Mouse (Mus musculus): ENCODE measurements around the gene Usp54. TPM values are rescaled to one million over a fixed set of nuclear protein-coding genes. Genes with fewer than 3 reads are reported as not detected.
"Not testable (repeated sequence)": the region's sequence is repeated elsewhere in the genome, so short reads cannot be mapped to it uniquely, and the experiment has no call there.

Usp54 gene
- total RNA-seq, 2 experiments from 2014 or later, result 12.6 to 16.6 TPM

DNA sequence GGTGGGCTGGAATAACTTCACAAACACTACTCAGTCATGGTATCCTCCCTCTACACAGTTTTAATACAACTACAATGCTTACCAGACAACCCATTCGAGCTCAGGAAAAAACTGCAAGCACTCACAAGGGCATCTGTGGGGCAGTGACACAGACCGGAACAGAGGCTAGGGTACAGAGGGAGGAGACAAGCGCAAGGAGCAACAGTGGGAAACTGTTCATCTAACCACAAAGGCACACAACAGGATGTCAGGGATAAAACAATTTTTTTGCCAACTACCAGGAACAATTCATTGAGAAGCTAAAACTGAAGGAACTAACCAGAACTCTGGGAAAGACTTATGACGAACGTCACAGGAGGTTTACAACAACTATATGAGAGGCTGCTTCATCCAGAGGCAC is 22.7 kb downstream of the Usp54 start:
- intact Hi-C loops (cut with DNase I), result loop anchor here (5.0 kb wide), 1 partner anchor 41 kb away; no protein-coding TSS in a partner anchor
- DNase-seq, result no peak

DNA sequence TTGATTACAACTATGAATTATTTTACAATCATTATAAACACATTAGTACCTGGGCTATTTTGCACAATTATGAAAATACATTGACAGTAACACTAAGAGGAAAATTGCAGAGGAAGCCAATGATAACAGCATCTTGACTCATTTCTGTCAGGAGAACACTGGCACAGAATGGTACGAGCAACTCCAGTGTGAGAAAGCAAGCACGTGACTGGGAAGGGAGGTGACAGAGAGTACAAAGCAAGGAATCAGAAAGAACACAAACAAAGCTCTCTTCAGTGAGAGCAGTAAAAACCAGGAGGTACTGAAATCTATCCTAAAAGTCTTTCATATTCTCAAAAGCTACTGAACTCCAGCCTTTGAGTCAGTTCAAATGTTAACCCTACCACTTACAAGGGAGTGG is 24.4 kb downstream of the Usp54 start:
- DNase-seq, result no peak
- intact Hi-C loops (cut with DNase I), result loop anchor here (5.0 kb wide), 1 partner anchor 39 kb away; no protein-coding TSS in a partner anchor

DNA sequence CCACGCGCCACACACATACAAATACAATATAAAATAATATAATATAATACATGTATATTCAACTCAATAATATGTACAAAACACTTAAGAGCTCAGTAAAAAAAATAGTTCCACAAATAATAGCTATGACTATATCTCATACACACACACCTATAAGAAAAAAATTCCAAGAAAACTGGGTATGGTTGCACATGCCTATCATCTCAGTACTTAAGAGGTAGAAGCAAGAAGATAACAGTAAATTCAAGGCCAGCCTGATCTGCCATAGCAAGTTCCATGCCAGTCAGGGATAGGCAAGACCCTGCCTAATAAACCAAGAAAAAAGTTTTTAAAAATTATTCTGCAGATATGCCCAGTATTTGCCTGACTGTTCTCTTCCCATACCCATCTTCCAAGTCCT is 25.8 kb downstream of the Usp54 start:
- DNase-seq, result no peak
- intact Hi-C loops (cut with DNase I), result loop anchor here (5.0 kb wide), 1 partner anchor 38 kb away; no protein-coding TSS in a partner anchor

DNA sequence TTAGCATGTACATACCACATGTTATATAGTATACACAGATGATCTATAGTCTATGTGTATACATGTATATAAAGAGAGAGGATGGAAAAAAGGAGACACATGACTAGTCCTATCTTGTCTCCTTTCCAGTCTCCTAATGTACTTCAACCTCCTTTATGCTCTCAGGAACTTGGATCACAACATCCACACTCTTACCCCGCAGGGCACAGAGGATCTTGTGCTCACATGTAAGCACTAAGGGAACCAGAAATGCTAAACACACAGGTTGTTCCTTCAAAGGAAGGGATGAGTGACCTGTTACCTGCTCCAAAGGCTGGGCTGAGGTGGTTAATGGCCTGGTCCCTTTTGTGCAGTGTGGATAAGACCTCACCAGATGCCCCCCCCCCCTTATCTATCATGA is 28.0 kb downstream of the Usp54 start:
- intact Hi-C loops (cut with DNase I), result no loop called here
- DNase-seq, result no peak

DNA sequence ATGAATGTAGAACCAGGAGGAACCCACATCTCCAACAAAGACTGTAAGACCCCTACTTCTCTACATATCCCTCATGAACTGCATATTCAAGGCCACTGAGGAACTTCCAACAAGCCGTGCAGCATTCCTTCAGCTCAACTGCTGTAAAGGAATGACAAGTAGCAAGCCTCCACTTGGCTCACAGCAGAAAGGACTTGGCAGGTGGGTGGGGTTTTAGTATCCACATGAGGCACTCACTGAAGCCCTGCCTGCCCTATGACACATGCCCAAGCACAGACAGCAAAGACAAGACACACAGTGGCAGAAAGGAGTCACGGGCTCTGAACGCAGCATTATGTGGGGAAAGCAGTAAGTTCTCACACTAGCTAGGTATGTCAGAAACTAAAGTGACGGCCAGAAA is 30.7 kb downstream of the Usp54 start:
- intact Hi-C loops (cut with DNase I), result no loop called here
- peak; percentile 46 to 68 for DNase-seq

DNA sequence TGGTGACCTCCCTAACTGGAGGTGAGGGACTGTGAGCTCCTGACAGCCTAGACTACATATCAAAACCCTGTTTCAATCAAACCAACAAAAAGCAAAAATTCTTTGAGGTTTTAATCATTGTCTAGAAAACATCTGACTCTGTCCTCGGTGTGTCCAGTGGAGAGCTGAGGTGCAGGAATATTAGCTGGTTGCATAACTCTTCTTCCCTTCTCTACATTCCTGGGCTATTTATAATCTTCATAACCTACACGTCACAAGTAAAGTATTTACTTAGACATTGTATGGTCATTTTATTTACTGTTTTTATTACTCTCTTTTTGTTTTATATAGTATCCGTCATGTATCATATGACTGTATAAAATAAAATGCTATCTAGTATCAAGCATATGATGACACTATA is 31.3 kb downstream of the Usp54 start:
- no peak for DNase-seq
- intact Hi-C loops (cut with DNase I), result no loop called here

DNA sequence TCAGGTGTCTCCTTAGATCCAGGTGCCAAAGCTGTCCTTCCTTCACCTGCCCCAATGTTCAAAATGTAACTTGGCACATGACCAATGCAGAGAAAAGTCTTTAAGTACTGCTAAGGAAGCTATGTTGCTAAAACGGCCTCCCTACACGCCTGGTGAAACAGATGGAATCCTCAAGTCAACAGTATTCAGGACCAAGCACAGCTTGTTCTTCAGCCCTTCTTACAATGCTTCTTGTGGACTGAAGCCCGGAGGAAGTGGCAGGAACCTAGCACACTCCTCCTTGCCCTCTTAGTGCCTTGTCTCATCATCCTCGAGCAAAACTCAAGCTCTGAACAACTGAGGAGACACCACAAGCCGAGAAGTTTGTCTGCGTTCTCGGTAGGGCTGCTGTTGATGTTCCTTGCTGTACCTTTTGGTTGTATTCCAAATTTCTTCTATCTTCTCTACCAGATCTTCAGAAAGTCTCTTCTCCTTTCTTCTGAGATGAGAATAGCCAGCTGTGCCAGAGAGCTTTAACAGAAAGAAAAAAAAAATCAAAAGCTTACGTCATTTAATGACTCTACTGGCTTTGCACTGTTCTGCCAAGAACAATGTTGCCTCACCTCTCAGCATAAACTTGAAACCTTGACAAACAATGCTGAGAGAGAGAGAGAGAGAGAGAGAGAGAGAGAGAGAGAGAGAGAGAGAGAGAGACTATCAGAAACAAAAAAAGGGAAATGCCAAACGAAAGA is 33.3 kb downstream of the Usp54 start:
- DNase-seq, result peak in 1 of 2 experiments; percentile 16

DNA sequence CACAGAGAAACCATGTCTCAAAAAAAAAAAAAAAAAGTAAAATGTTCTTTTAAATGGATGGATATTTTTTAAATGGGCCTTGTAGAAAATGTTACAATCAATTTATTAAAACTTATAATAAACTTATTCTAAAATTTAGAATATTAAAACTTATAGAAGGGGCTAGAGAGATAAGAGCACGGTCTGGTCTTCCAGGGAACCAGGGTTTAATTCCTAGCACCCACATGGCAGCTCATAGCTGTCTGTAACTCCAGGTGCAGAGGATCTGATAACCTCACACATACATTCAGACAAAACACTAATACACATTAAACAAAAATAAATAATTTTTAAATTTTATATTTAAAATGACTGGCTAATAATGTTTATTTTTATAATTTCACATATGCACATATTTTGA is 39.6 kb downstream of the Usp54 start:
- no peak for DNase-seq
- intact Hi-C loops (cut with DNase I), result no loop called here

More for the DNA sequence above, 33.3 kb downstream of the Usp54 start:
- intact Hi-C loops (cut with DNase I), result no loop called here

DNA sequence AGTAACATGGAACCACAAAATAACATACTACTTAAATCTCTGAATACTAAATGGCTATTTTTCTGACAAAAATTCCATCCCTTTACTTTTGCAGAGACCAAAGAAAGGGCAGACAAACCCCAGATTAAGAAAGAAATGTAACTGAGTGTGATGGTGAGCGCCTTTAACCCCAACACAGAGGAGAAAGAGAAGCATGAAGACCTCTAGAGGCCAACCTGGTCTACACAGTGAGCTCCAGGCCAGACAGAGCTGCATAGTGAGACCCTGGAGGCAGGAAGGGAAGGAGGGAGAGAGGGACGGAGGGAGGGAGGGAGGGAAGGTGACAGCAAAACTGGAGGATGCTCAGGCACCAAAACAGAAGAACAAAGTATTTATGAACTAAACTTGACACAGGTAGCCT is 40.7 kb downstream of the Usp54 start:
- intact Hi-C loops (cut with DNase I), result no loop called here
- DNase-seq, result no peak

DNA sequence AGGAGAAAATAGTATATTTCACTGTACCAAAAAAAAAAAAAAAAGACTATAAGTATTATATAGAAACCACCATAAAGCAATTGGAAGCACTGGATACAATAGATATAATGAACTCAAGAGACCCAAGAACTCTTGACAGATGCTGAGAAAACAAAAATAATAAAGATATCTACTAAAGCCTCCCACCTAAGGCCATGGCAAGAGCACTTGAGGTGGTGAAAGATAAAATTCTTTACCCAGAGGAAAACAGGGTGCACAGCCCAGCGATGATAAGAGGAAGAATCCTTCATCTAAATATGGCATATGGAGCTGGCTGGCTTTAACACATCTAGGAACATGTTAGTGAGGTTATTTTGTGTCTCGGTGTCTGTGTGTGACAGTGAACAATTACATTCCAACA is 41.3 kb downstream of the Usp54 start:
- DNase-seq, result no peak
- intact Hi-C loops (cut with DNase I), result no loop called here

DNA sequence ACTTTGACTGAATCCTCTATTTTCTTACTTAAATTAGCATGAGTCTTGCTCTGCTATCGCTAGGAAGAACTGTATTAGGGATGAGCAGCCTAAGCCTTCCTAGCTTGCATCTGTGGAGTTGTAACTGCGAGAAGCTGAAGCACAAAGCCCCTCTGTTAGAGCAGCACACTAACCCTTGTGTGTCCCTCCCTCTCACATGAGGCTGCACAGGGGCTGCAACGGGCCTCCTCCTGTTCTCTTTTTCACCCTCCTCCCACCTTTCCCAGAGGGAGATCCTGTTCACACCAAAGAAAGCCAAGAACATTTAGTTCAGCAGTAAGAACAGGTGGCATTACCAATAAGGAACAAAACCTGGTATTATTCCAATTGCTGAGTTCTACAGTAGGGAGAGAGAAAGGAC is 45.1 kb downstream of the Usp54 start:
- intact Hi-C loops (cut with DNase I), result no loop called here
- DNase-seq, result no peak

DNA sequence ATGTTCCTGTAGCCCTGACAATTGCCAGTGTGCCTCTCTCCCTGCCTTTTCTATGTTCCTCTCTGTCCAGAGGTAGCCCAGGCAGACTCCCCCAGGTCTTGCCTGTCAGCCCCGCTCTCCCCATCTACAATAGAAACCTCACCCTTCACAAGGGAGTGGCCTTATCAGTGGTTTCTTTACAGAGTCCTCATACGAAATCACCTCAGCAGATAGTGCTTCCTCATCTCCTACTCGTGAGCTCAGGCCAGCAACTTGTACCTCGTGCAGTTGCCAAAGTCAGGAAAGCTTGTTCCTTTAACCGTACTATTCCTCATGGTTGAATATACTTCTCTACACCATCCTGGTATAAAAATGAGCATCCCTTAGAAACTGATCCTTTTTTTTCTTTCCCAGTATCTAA is 53.4 kb downstream of the Usp54 start:
- DNase-seq, result no peak
- intact Hi-C loops (cut with DNase I), result no loop called here

DNA sequence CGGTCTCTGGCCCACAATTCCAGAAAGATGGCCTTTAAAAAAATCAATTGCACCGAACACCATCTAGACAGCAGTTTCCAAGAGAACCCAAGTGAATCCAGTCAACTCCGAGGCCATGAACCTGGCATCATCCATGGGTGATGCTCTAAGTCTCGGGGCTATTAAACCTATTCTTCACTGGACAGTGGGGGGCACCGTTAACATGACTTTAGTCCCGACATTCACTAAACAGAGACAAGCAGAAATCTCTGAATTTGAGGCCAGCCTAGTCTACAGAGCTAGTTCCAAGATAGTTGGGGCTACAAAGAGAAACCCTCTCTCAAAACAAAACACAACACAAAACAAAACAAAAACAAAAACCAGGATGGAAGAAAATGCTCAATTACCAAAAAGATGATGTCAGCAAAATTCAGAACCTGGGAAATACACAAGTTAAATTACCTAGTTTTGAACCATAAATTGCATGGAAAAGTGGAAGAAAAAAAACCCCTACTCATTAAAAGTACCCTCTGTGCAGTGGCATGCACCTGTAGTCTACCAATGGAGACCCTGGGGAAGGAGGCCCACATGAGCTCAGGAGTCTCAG is 61.9 kb downstream of the Usp54 start:
- peak in 1 of 2 experiments; percentile 6 for DNase-seq
- intact Hi-C loops (cut with DNase I), result loop anchor here (5.0 kb wide), 2 partner anchors 38 to 63 kb away; partner anchors contain the start of gene Usp54

DNA sequence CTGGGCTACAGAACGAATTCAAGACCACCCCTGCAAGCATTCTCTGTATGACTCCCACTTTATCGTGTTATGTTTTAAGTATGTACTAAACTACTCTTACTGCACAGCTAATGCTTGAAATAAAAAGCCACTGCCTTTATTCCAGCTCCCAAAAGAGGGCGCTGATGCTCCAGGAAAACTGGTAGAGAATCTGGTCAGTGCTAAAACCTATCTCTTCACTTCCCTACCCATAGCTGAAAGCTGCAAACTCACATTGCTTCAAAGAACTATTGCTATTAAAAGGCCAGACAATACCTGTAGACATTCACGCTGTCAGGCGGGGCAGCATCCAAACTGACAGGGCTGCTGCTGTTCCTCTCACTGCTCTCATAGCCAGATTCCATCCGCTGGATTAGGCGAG is 64.7 kb downstream of the Usp54 start:
- DNase-seq, result peak; percentile 76 to 84
- intact Hi-C loops (cut with DNase I), result loop anchor here (1.0 to 5.0 kb wide), 3 partner anchors 41 to 85 kb away; partner anchors contain the start of gene Usp54

DNA sequence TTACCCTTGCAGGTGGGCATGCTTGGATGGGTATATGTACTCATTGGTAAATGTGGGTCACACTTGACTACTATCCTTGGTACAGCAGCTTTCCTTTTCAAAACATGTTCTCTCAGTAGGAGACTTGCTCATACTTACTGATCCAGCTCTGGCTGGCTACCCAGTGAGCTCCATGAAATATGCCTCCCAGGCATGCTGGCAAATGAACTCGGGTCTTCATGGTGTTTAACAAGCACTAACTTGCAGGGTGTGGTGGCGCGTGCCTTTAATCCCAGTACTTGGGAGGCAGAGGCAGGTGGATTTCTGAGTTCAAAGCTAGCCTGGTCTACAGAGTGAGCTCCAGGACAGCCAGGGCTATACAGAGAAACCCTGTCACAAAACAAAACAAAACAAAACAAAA is 67.7 kb downstream of the Usp54 start:
- DNase-seq; intact Hi-C loops (cut with DNase I): not testable (repeated sequence)

DNA sequence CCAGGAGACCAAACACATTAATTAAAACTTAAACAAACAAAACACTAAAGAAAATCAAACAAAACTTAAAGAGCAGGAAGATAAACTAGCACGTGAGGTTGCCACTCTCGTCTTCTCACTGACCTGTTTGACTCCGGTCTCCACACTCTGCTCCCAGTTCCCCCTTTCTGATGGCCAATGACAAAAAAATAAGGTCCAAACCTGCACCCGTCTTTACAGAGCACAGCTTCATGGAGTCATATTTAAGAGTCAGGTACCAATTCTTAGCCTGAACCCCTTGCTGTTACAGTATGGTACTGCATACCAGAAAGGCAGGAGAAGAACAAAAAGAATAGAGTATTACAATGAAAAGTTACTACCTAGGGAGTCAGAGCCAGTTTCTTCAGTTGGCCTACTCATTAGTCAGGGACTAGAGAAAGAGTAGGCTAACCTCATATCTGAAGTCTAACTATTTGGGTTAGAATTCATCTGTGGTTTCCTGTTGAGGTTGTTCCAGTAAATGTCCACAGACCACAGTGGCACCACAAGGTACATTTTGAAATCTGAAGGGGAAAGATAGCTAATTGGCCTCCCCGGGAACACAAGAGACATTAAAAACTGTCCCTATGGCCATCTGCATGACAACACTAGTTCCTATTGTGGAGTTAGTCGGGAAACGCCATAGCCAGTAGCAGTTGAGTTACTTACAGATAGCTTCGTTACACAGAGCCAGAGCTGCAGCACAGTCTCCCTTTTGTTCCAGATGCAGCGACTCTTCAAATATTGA is 75.4 kb downstream of the Usp54 start:
- no peak for DNase-seq
- intact Hi-C loops (cut with DNase I), result loop anchor here (10.0 kb wide), 1 partner anchor 161 kb away; no protein-coding TSS in a partner anchor

DNA sequence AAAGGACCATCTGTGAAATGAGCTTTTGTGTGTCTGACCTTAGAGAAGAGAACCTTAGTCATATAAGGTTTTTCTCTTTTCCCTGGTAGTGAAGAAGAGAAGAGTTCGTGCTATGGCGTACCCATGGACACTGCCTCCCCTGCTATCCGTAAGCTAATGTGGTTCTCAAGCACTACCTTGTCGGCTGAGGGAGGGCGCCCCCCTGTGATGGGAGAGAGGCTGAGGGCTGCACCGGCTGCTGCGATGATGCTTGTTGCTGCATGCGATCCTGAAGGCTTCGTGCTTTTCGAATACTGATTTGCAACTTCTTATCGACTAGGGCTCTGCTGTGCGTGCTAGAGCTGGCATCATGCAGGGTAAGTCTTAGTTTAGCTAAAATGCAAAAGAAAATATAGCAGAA is 76.2 kb downstream of the Usp54 start:
- DNase-seq, result peak in 1 of 2 experiments; percentile 6
- intact Hi-C loops (cut with DNase I), result loop anchor here (10.0 kb wide), 1 partner anchor 160 kb away; no protein-coding TSS in a partner anchor

DNA sequence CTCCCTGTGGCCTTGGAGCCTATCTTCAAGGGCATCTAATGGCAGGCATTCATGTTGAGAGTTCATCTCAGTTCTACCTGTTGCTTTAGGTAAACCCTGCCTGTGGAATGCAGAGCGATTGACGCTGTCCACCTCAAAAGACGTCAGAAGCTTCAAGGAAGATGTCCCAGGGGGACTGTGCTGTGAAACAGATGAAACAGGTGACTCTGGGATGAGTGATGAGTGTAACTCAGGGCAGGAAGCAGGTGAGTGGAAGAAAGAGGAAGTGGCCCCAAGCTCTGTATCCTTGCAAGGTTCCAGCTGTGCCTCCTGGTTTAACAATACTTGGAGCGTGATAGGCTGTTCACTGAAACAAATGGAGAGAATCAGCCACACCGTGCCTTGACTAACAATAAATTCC is 79.0 kb downstream of the Usp54 start:
- intact Hi-C loops (cut with DNase I), result loop anchor here (10.0 kb wide), 1 partner anchor 157 kb away; no protein-coding TSS in a partner anchor
- no peak for DNase-seq

DNA sequence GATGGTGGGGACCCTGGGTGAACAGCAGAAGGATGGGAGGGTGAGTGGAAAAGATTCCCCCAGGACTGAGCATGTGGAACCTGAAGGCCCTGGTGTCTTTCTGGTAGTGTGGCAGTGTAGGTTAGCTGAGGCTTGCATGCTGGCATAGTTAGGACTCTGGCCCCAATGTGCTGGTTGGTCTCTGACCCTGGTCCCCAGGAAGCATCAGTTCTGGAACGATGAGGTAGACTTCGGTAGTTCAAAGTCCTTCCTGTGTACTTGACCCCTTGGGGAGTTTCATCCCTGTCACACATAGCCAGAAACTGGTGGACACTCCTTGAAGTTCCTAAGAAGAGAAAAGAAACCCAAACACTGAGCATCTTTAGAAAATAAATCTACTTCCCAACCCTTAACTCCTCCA is 90.7 kb downstream of the Usp54 start:
- intact Hi-C loops (cut with DNase I), result no loop called here

DNA sequence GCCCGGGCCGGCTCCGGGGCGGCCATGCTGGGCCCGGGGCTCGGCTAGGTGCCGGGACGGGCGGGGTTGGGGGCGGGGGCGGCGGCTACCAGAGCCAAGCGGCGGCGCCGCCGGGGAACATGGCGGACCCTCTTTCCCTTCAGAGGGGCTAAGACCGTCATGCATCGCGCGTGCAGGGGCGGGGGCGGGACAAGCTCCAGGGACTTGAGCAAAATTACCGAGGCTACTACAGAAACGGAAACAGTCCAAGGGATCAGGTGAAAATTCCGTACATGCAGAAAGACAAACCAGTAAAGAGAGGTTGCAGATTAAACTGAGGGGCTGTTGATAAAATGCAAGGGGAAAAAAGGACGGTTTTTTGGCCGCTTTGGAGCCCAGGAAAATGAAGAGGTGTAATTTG is 94.4 kb downstream of the Usp54 start, which contains the start of gene Ppp3cb:
Ppp3cb (minus strand) TSS at position 159 of the 400 bp plus-strand sequence.
- intact Hi-C loops (cut with DNase I), result loop anchor here (1.0 kb wide), 1 partner anchor 67 kb away; no protein-coding TSS in a partner anchor
- DNase-seq, result peak in 1 of 2 experiments; percentile 78

More for the DNA sequence above, 90.7 kb downstream of the Usp54 start:
- DNase-seq, result no peak
